Comparison of ENCODE assay signal across 8 mouse cellular contexts in genomic region chr4:133814804-133815515, GRCm38 (mm10). TPM values are rescaled to one million over a fixed set of nuclear protein-coding genes. Genes with fewer than 3 reads are reported as not detected.
DNase-seq lines count a peak whose midpoint lies in the region; ATAC-seq and TF ChIP-seq lines count a peak whose summit lies in the region.

No protein-coding gene starts in this region.

- 14% methylated on average over 25 of the region's 25 CpGs for WGBS in kidney, postnatal 0 days
- 7% methylated on average over 25 of the region's 25 CpGs for WGBS in forebrain, postnatal 0 days
- WGBS in liver, embryonic 15.5 days (ENCODE audit: insufficient replicate concordance): 13% methylated on average over 25 of the region's 25 CpGs
- WGBS in stomach, embryonic 15.5 days: 16% methylated on average over 25 of the region's 25 CpGs

- peak overlapping the region; percentile 68 for H3K4me2 ChIP-seq in kidney, postnatal 0 days (ENCODE audit: low read length)
- H3K4me2 ChIP-seq in forebrain, postnatal 0 days (ENCODE audit: low read depth): peak overlapping the region; percentile 56
- peak overlapping the region; percentile 85 for H3K4me2 ChIP-seq in liver, embryonic 15.5 days
- peak overlapping the region; percentile 65 for H3K4me2 ChIP-seq in stomach, embryonic 15.5 days

- H3K9me3 ChIP-seq in kidney, postnatal 0 days (replicated peaks; ENCODE audit: low read length): no peaks in the 10 kb centered on the region
- H3K9me3 ChIP-seq in forebrain, postnatal 0 days (ENCODE audit: low read length): no peaks in the 10 kb centered on the region
- H3K9me3 ChIP-seq in liver, embryonic 15.5 days (replicated peaks): no peaks in the 10 kb centered on the region
- no peaks in the 10 kb centered on the region for H3K9me3 ChIP-seq in stomach, embryonic 15.5 days

- H3K9ac ChIP-seq in kidney, postnatal 0 days (ENCODE audit: low read depth, low read length): peak overlapping the region; percentile 92
- no peak overlapping the region for H3K9ac ChIP-seq in forebrain, postnatal 0 days
- peak overlapping the region; percentile 90 for H3K9ac ChIP-seq in liver, embryonic 15.5 days
- H3K9ac ChIP-seq in stomach, embryonic 15.5 days: peak overlapping the region; percentile 60; the same call in 1 of the 2 replicates

- intact Hi-C loops in left cerebral cortex, postnatal 4 days (cut with DNase I): loop anchor here (5.0 kb wide), 1 partner anchor 143 kb away; the partner anchor contains the start of gene Pigv

- peaks cover 22% of the 10 kb centered on the region for H3K4me1 ChIP-seq in kidney, postnatal 0 days (replicated peaks; ENCODE audit: insufficient read depth, low read length)
- peaks cover 7% of the 10 kb centered on the region; the same call in 1 of the 2 replicates for H3K4me1 ChIP-seq in forebrain, postnatal 0 days (ENCODE audit: insufficient read depth)
- peaks cover 42% of the 10 kb centered on the region for H3K4me1 ChIP-seq in liver, embryonic 15.5 days (replicated peaks)
- H3K4me1 ChIP-seq in stomach, embryonic 15.5 days: peaks cover 18% of the 10 kb centered on the region

- no peak for TF ChIP-seq CTCF in kidney, postnatal 0 days (IDR thresholded peaks at IDR 0.05; ENCODE audit: low read depth)
- no peak for TF ChIP-seq CTCF in forebrain, postnatal 0 days (IDR thresholded peaks at IDR 0.05; ENCODE audit: low read depth)

- H3K27ac ChIP-seq in kidney, postnatal 0 days: peak overlapping the region; percentile 100
- peak overlapping the region; percentile 97 for H3K27ac ChIP-seq in forebrain, postnatal 0 days (ENCODE audit: low read depth, low read length)
- peak overlapping the region; percentile 99 for H3K27ac ChIP-seq in liver, embryonic 15.5 days (replicated peaks)
- H3K27ac ChIP-seq in stomach, embryonic 15.5 days: peak overlapping the region; percentile 100

- no peak for ATAC-seq in kidney, postnatal 0 days (replicated peaks; ENCODE audit: low FRiP score, low read depth)
- no peak for ATAC-seq in forebrain, postnatal 0 days
- no peak for ATAC-seq in liver, embryonic 15.5 days (ENCODE audit: insufficient read depth)
- no peak for ATAC-seq in stomach, embryonic 15.5 days (ENCODE audit: insufficient read depth, low FRiP score, low read depth)
- ATAC-seq in erythroid progenitor cell, adult 5-6 weeks (replicated peaks; ENCODE audit: low FRiP score, poor library complexity, severe bottlenecking): no peak

- no peaks in the 10 kb centered on the region for H3K36me3 ChIP-seq in kidney, postnatal 0 days (ENCODE audit: insufficient read depth, low read length)
- no peaks in the 10 kb centered on the region for H3K36me3 ChIP-seq in forebrain, postnatal 0 days (ENCODE audit: insufficient read depth)
- no peaks in the 10 kb centered on the region for H3K36me3 ChIP-seq in liver, embryonic 15.5 days (replicated peaks)
- no peaks in the 10 kb centered on the region for H3K36me3 ChIP-seq in stomach, embryonic 15.5 days

- no peaks in the 10 kb centered on the region for H3K27me3 ChIP-seq in kidney, postnatal 0 days (ENCODE audit: insufficient read depth, low read length)
- H3K27me3 ChIP-seq in forebrain, postnatal 0 days (ENCODE audit: insufficient read depth, low read length): no peaks in the 10 kb centered on the region
- H3K27me3 ChIP-seq in liver, embryonic 15.5 days: no peaks in the 10 kb centered on the region
- no peaks in the 10 kb centered on the region for H3K27me3 ChIP-seq in stomach, embryonic 15.5 days (replicated peaks)

- peak overlapping the region; percentile 59 for H3K4me3 ChIP-seq in kidney, postnatal 0 days (replicated peaks; ENCODE audit: low read depth, low read length)
- H3K4me3 ChIP-seq in forebrain, postnatal 0 days (ENCODE audit: low read depth, low read length): peak overlapping the region; percentile 77
- peak overlapping the region; percentile 75 for H3K4me3 ChIP-seq in liver, embryonic 15.5 days (replicated peaks)
- H3K4me3 ChIP-seq in stomach, embryonic 15.5 days (replicated peaks): peak overlapping the region; percentile 73

- DNase-seq in kidney, postnatal 0 days (ENCODE audit: low spot score): peak; percentile 32
- DNase-seq in kidney, postnatal 25 days: no peak
- peak; percentile 53 for DNase-seq in adrenal gland, adult 8-10 months
- no peak for DNase-seq in forebrain, postnatal 0 days
- no peak for DNase-seq in left cerebral cortex, postnatal 4 days

RNA-seq across cellular contexts. Expression of gene Arid1a, which starts 58.4 kb away (rescaled TPM):
- polyA plus RNA-seq in kidney, postnatal 0 days (2015; fragmentation: Nextera tagmentation; extraction: Ambion mirVana): 17.9 and 19.3 TPM in 2 replicates
- total RNA-seq in adrenal gland, adult 8-10 months (2022): 10 to 100 TPM; 50.7 to 84.3 (median 61.1) TPM
- 36.2 and 51.0 TPM in 2 replicates for total RNA-seq in forebrain, postnatal 0 days (2014; rRNA removed)
- polyA plus RNA-seq in forebrain, postnatal 0 days (2015; fragmentation: Nextera tagmentation; extraction: Ambion mirVana): 12.7 and 19.3 TPM in 2 replicates
- 7.6 and 9.3 TPM in 2 replicates for polyA plus RNA-seq in liver, embryonic 15.5 days (2015; fragmentation: Nextera tagmentation; extraction: Ambion mirVana)
- 27.0 and 29.2 TPM in 2 replicates for polyA plus RNA-seq in stomach, embryonic 15.5 days (2015; fragmentation: Nextera tagmentation; extraction: Ambion mirVana)
- 65.8 and 102 TPM in 2 replicates for total RNA-seq in erythroid progenitor cell, adult 5-6 weeks (2015; ENCODE audit: low replicate concordance)
- 42.9 and 69.1 TPM in 2 replicates for total RNA-seq in erythroid progenitor cell, adult 5-6 weeks (2017; ENCODE audit: low replicate concordance)
- 100 to 1,000 TPM; 114 to 121 TPM for total RNA-seq in left cerebral cortex, postnatal 4 days (2021)

Comparison
In these comparisons a context has a peak if more than half of its experiments do, and no peak if none do; other contexts are left out.
1. DNase-seq: peak in kidney, postnatal 0 days (single experiment) and adrenal gland, adult 8-10 months (single experiment); none in kidney, postnatal 25 days (0 of 2), forebrain, postnatal 0 days (single experiment) and left cerebral cortex, postnatal 4 days (single experiment).
2. Peak in every context shown above with its lines, with median percentiles within 50 percentile points of each other: H3K27ac ChIP-seq, H3K4me2 ChIP-seq and H3K4me3 ChIP-seq.